8 mouse cellular contexts compared by ENCODE assay signal in genomic region chr4:83525690-83526055, GRCm38 (mm10). TPM values are rescaled to one million over a fixed set of nuclear protein-coding genes. Genes with fewer than 3 reads are reported as not detected.
A peak's percentile ranks its signal among the peaks of the same experiment; 100 is the strongest.
DNase-seq lines count a peak whose midpoint lies in the region; ATAC-seq and TF ChIP-seq lines count a peak whose summit lies in the region.

No protein-coding gene starts in this region.

- H3K4me2 ChIP-seq in heart, embryonic 12.5 days, result peak overlapping the region; percentile 90
- peak overlapping the region; percentile 94 for H3K4me2 ChIP-seq in hindbrain, postnatal 0 days (ENCODE audit: low read depth, low read length)
- peak overlapping the region; percentile 84 for H3K4me2 ChIP-seq in midbrain, embryonic 11.5 days

- H3K9me3 ChIP-seq in heart, embryonic 12.5 days (replicated peaks), result no peaks in the 10 kb centered on the region
- H3K9me3 ChIP-seq in hindbrain, postnatal 0 days (ENCODE audit: low read length), result no peaks in the 10 kb centered on the region
- no peaks in the 10 kb centered on the region for H3K9me3 ChIP-seq in midbrain, embryonic 11.5 days (ENCODE audit: control insufficient read depth, low read length)

- no peaks in the 10 kb centered on the region for H3K27me3 ChIP-seq in heart, embryonic 12.5 days (replicated peaks)
- H3K27me3 ChIP-seq in hindbrain, postnatal 0 days (ENCODE audit: insufficient read depth, low read length), result no peaks in the 10 kb centered on the region
- no peaks in the 10 kb centered on the region for H3K27me3 ChIP-seq in midbrain, embryonic 11.5 days (ENCODE audit: control insufficient read depth, insufficient read depth, low read length)

- H3K27ac ChIP-seq in heart, embryonic 12.5 days (ENCODE audit: poor library complexity, severe bottlenecking), result peak overlapping the region; percentile 85
- H3K27ac ChIP-seq in cortical plate, adult 2 months (ENCODE audit: insufficient read depth, low read length), result no peak overlapping the region
- H3K27ac ChIP-seq in hindbrain, postnatal 0 days, result peak overlapping the region; percentile 95; the same call in 1 of the 2 replicates
- peak overlapping the region; percentile 99 for H3K27ac ChIP-seq in midbrain, embryonic 11.5 days (ENCODE audit: low read depth, low read length)

- ATAC-seq in heart, embryonic 12.5 days (ENCODE audit: insufficient number of reproducible peaks, low FRiP score), result peak; percentile 70
- ATAC-seq in CD4-positive, CD25-positive, alpha-beta regulatory T cell, adult 4 months, result peak; percentile 20
- ATAC-seq in hindbrain, postnatal 0 days, result peak; percentile 64
- ATAC-seq in midbrain, embryonic 11.5 days (ENCODE audit: low FRiP score), result peak; percentile 77

- 1% methylated on average over 18 of the region's 18 CpGs for WGBS in heart, embryonic 12.5 days
- under 1% methylated on average over 18 of the region's 18 CpGs for WGBS in hindbrain, postnatal 0 days
- WGBS in midbrain, embryonic 11.5 days, result under 1% methylated on average over 18 of the region's 18 CpGs

- no peak for TF ChIP-seq CTCF in cortical plate, adult 2 months (IDR thresholded peaks at IDR 0.05; ENCODE audit: extremely low read depth, insufficient read depth, low read length)
- TF ChIP-seq CTCF in hindbrain, postnatal 0 days (IDR thresholded peaks at IDR 0.05; ENCODE audit: low read depth), result no peak

- peaks cover 3% of the 10 kb centered on the region; the same call in 1 of the 2 replicates for H3K4me1 ChIP-seq in heart, embryonic 12.5 days (replicated peaks)
- no peaks in the 10 kb centered on the region; the same call in 1 of the 2 replicates for H3K4me1 ChIP-seq in cortical plate, adult 2 months (ENCODE audit: control insufficient read depth, insufficient read depth, low read length)
- no peaks in the 10 kb centered on the region for H3K4me1 ChIP-seq in hindbrain, postnatal 0 days (ENCODE audit: insufficient read depth, low read length)
- peaks cover 17% of the 10 kb centered on the region for H3K4me1 ChIP-seq in midbrain, embryonic 11.5 days (ENCODE audit: control insufficient read depth, insufficient read depth, low read length)

- TF ChIP-seq POLR2A in cortical plate, adult 2 months (IDR thresholded peaks at IDR 0.05; ENCODE audit: extremely low read depth, insufficient read depth, low read length), result no peak

- no peak for DNase-seq in heart, adult 11 months
- peak; percentile 46 for DNase-seq in hindbrain, postnatal 0 days (ENCODE audit: low spot score)
- DNase-seq in midbrain, embryonic 11.5 days (ENCODE audit: low spot score, missing footprints), result no peak
- no peak for DNase-seq in spleen, adult 18-20 months
- no peak for DNase-seq in frontal cortex, adult 2 months (ENCODE audit: extremely low spot score in 1 of 2, low spot score in 1 of 2)

- no peaks in the 10 kb centered on the region for H3K36me3 ChIP-seq in heart, embryonic 12.5 days
- H3K36me3 ChIP-seq in hindbrain, postnatal 0 days (ENCODE audit: insufficient read depth, low read length), result no peaks in the 10 kb centered on the region
- H3K36me3 ChIP-seq in midbrain, embryonic 11.5 days (ENCODE audit: control insufficient read depth, insufficient read depth, low read length), result no peaks in the 10 kb centered on the region

- peak overlapping the region; percentile 75 for H3K4me3 ChIP-seq in heart, embryonic 12.5 days
- peak overlapping the region; percentile 54 for H3K4me3 ChIP-seq in cortical plate, adult 2 months (ENCODE audit: insufficient read depth, low read length)
- peak overlapping the region; percentile 74 for H3K4me3 ChIP-seq in hindbrain, postnatal 0 days (ENCODE audit: low read length)
- H3K4me3 ChIP-seq in midbrain, embryonic 11.5 days (ENCODE audit: low read depth, low read length), result peak overlapping the region; percentile 68

- peak overlapping the region; percentile 84 for H3K9ac ChIP-seq in heart, embryonic 12.5 days
- H3K9ac ChIP-seq in hindbrain, postnatal 0 days (replicated peaks; ENCODE audit: low read length), result peak overlapping the region; percentile 62
- peak overlapping the region; percentile 82 for H3K9ac ChIP-seq in midbrain, embryonic 11.5 days (ENCODE audit: low read length)

RNA-seq across cellular contexts. Expression of gene Ccdc171, which starts 0.3 kb away (rescaled TPM):
- 3.5 and 3.9 TPM in 2 replicates for polyA plus RNA-seq in heart, embryonic 12.5 days (2016; fragmentation: Nextera tagmentation; extraction: Ambion mirVana)
- polyA plus RNA-seq in CD4-positive, CD25-positive, alpha-beta regulatory T cell, adult 4 months (2017; shearing (Covaris generic)), result 10 to 100 TPM; 16.3 to 19.5 TPM
- 4.1 and 4.2 TPM in 2 replicates for polyA plus RNA-seq in cortical plate, adult 2 months (2012; rRNA removed)
- total RNA-seq in hindbrain, postnatal 0 days (2014; rRNA removed), result 1.1 and 3.2 TPM in 2 replicates
- 2.0 and 2.3 TPM in 2 replicates for polyA plus RNA-seq in hindbrain, postnatal 0 days (2015; fragmentation: Nextera tagmentation; extraction: Ambion mirVana)
- 4.1 and 5.0 TPM in 2 replicates for polyA plus RNA-seq in midbrain, embryonic 11.5 days (2014; fragmentation: Nextera tagmentation; extraction: Ambion mirVana)
- 3.9 and 4.2 TPM in 2 replicates for polyA plus RNA-seq in frontal cortex, adult 2 months (2012; rRNA removed)

RNA-seq across cellular contexts. Expression of gene Psip1, which starts 39.4 kb away (rescaled TPM):
- polyA plus RNA-seq in heart, embryonic 12.5 days (2016; fragmentation: Nextera tagmentation; extraction: Ambion mirVana), result 119 and 127 TPM in 2 replicates
- 10 to 100 TPM; 66.0 to 83.8 TPM for polyA plus RNA-seq in CD4-positive, CD25-positive, alpha-beta regulatory T cell, adult 4 months (2017; shearing (Covaris generic))
- polyA plus RNA-seq in cortical plate, adult 2 months (2012; rRNA removed), result 179 and 187 TPM in 2 replicates
- 151 and 176 TPM in 2 replicates for total RNA-seq in hindbrain, postnatal 0 days (2014; rRNA removed)
- polyA plus RNA-seq in hindbrain, postnatal 0 days (2015; fragmentation: Nextera tagmentation; extraction: Ambion mirVana), result 284 and 285 TPM in 2 replicates
- polyA plus RNA-seq in midbrain, embryonic 11.5 days (2014; fragmentation: Nextera tagmentation; extraction: Ambion mirVana), result 469 and 508 TPM in 2 replicates
- polyA plus RNA-seq in frontal cortex, adult 2 months (2012; rRNA removed), result 255 and 272 TPM in 2 replicates

Comparison
In these comparisons a context has a peak if more than half of its experiments do, and no peak if none do; other contexts are left out.
1. ATAC-seq: peak in every context shown above with its lines; median percentile 77 in midbrain, embryonic 11.5 days; 70 in heart, embryonic 12.5 days; 64 in hindbrain, postnatal 0 days; 20 in CD4-positive, CD25-positive, alpha-beta regulatory T cell, adult 4 months.